Mouse (Mus musculus) fibroblast of lung, adult 2 months (primary cell): ENCODE measurements around the gene Arhgap24.
"Not testable (repeated sequence)": the region's sequence is repeated elsewhere in the genome, so short reads cannot be mapped to it uniquely, and the experiment has no call there.

Source experiments
- DNase-seq: peaks from one replicate; pipeline ENCODE4 v3.0.0-alpha.2; 2011; ENCODE audit warnings: low read depth

Gene Arhgap24

DNA sequence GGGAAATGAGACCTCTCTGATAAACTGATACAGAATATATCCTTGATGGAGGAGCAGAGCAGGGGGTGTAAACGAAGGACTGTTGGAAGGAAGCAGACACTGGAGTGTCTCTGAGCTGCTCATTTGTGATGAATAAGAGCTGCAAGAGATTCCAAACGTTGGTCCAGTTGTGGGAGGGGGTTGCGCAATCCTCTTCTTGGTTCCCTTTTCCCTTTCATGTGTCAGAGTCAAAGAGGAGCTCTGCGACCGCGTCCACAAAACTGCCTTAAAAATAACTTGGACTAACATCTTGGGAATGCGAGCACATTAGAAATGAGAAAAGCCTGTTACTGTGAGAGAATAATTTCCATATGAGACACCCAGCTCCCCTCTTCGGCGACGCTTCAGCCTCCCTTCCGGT is 312.3 kb downstream of the Arhgap24 start:
- DNase-seq: peak; percentile 66

DNA sequence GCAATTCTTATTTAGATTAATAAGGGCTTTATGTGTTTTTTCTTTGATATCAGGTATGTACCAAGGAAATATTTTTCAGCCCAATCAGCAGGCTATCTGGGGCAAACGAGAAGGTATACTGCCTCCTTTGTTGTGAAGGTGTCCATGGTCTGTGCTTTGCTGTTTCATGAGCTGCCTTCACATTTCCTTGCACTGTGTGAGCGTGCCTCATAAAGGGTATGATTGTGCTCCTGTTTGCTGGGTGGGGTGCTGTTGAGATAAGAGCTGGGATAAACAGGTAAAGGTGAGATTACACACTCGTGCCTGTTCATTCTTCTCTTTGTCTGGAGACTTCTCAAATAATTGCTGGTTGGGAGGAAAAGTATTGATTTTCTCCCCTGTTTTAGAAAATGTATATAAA is 320.3 kb downstream of the Arhgap24 start:
- no peak for DNase-seq

DNA sequence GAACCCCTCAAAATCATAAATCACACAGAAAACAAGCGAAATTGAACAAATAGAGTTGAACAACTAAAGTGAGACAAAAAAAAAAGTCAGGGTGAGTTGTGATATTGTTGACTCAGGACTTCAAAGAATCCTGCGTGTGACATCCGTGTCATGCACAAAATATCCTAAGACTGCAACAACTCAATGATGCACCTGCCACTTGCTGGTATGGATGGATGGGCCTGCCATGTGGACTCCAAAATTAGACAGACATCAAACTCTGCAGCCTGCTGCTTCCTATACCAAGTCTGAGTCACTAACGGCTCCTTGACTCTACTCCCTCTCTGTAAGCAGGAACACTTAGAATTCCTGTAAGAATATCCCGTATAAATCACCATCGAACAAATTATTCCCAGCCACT is 321.6 kb downstream of the Arhgap24 start:
- no peak for DNase-seq

DNA sequence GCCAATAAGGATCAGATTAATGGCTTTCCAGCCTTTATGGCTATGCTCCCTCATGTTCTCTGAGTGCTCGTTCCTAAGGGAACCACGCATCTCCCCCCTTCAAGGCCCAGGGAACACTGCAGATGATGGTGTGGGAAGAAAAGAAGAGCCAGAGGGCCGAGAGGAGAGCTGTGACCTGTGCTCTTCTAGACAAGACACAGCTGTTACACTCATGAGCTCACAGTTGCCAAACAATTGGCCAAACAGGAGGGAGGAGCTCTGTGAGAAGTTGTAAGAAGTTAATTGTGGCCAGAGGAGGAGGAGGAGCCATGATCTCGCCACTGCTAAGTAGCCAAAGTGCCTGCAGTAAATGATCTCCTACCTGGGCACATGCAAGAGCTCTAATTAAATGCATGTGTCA is 322.5 kb downstream of the Arhgap24 start:
- no peak for DNase-seq

DNA sequence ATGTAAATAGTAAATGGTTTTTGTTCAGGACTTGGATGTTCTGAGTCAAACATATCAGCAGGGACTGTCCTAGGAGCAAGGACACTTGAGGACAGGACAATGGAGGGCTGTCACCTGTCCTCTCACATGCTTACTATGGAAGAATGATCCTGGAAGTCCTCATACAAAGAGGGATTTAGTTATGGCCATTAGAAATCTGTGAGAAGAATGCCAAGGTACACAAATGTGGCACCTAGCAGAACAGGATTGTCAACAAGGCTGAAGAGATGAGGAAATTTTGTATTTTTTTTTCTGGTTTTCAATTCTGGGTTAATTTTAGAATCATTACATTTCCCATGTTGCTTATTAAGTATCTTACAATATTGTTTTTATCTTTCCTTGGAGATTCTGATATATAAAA is 326.3 kb downstream of the Arhgap24 start:
- no peak for DNase-seq

DNA sequence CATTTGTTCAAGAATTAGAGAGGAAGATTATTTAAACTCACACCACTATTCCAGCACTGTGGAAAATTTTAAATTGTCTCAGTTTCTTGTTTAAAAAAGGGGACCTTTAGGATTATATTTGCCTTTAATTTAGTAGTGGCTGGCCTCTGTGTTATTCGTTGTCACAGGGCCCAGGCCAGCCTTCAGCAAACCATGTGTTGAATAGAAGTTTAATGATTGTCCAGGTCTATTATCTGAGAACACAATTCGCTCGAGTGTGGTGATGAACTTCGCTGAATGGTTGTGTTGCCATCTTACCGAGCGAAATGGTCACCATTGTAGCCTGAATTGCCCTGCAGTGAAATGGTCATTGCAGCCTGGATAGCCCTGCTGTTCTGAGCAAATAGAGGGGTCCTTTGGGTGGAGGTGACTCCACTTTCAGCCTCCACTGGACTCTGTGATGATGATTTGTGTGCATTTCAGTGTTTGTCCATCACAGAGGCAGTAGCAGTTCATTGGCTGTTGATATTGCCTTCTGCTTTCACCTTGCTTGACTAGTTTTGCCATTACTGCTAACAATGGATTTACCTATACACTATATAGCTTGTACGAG is 329.3 kb downstream of the Arhgap24 start:
- no peak for DNase-seq

DNA sequence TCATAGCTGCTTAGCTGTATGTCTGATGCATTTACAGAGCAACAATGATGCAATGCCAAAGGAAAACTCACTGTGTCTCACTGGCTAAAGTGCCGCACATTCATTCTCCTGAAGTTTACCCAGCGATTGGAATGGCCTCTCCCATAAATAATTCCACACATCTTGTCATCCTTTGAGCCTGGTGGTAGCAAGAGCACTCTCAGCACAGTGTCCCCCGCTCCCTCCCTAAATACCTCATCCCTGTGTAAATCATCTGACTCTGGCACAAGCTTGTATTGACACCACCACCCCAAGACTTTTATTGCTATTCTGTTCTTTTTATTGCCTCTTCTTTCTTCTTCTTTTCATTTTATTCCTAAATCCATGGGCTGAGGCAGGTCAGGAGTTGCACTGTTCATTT is 332.1 kb downstream of the Arhgap24 start:
- DNase-seq: no peak

DNA sequence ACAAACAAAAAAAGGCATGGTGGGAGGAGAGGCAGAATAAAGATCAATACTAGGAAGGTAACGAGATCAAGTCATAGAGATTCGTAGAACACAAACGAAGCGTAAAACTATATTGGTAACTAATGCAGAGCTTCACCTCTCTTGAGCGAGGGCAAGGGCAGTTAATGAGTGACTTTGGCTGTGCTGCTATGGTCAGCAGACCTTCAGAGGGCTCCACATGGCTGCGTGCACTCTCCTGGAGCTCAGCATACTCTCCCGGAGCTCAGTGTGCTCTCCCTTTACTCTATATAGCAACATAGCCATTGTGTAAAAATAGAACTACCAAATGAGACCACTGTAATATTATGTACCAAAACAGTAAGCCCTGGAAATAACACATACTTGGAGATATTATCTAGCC is 336.4 kb downstream of the Arhgap24 start:
- DNase-seq: no peak

DNA sequence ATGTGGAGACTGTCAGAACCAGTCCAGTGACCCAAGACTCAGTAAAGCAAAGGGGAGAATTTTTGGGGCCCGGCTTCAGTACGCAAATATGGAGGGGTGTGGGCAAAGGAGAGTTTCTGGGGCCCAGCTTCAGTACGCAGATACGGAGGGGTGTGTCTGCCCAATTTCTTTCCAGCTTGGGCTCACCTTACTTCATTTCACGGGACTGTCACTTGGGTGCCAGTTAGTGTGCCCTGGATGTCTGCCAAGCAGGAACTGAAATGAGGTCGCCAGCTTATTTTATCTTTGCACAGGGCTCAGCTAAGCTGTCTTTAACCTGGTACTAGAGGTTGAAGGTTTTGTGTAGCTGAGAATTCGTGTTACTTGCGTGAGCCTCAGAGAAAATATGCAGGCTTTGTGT is 344.3 kb downstream of the Arhgap24 start:
- no peak for DNase-seq

DNA sequence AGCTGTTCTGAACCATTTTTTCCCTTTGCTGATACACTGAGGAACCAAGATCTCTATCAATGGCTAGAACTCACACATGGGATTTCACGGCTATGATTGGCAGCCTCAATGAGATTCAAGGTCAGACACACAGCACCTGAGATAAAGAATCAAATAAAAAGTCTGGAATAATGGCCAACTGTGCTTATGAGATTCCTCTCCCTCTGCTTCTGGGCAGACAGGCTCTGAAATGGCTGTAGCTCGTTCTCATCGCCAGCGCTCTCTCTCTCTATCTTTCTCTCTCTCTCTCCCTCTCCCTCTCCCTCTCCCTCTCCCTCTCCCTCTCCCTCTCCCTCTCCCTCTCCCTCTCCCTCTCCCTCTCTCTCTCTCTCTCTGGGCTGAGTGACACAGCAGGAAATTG is 357.9 kb downstream of the Arhgap24 start:
- no peak for DNase-seq

DNA sequence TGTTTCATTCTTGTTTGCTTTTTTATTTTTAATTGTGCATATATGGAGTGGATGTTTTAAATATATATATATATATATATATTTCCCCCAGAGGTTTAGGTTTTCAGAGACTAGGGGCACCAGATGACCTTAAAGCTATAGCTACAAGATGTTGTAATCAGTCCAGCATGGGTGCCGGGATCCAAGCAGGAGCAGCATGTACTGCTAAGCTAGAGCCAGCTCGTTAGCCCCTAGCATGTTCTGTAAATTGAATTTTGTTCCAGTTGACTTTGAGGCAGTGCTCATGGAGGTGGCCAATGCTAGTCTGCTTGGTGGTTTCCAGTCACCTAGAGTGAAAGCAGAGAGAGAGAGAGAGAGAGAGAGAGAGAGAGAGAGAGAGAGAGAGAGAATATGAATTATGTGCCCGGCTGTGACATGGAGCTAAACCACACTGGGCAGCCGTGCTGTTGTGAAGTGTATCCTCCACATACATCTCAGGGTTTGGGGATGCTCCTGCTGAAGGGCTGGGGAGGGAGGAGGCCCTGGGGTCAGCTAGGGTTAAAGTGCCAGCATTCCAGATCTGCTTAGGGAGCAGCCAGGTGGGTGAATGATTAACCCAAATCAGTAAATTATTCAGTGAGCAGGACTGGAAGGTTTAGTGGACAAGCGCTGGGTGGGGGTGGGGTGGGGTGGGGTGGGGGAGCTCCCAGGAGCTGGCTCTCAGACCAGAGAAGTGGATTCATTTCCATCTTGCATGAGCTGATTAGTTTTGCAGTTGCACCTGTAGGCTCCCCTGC is 362.9 kb downstream of the Arhgap24 start:
- DNase-seq: no peak

DNA sequence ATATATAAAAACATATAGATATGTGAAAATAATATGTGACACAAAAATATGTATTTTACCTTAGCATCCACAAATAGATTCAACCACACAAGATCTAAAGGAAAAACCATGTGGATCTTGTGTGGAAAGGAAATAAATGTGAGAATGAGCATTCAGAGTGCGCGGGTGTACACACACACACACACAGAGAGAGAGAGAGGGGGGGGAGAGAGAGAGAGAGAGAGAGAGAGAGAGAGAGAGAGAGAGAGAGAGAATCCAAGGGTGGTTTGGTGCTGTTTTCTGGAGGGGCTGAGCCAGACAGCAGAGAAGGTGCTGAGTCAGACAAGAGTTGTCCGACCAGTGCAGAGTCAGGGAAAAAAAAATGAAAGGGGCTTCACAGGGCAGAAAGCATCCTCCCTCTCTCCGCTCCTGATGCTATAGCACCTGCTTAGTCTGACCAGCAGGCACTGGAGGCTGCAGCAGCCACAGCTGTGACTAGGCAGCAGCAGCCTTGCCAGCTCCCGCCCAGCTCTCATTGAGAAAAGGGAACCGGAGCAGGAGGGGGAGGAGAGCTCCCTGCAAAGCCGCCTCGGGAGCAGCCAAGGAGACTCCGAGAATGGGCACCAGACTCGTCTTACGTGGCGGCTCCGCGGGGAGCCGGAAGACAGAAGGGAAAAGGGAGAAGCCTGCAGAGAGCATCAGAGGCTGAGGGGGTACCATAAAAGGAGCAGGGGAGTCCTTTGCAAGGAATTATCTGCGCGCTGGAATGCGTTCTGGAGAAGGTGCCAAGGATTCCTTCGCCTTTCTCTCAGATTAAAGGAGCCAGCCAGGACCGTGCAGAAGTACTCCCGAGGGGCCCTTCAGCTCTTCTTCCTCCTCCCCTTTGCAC is 363.8 kb downstream of the Arhgap24 start:
- peak; percentile 68 for DNase-seq

DNA sequence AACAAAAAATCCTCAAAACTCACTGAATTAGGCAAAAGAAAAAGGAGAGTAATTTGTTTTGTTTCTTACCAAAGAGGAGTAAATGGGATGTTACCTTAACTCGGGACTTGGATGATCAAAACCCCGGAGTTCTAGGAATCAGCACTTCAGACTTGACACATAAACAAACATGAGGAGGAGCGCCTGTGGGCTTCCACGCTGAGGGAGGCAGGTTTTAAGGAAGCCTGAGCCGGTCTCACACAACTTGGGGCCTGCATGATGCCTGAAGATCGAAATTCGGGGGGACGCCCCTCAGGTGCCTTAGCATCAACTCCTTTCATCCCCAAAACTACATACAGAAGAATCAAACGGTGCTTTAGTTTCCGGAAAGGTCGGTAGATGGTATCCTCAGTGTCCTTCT is 364.6 kb downstream of the Arhgap24 start:
- no peak for DNase-seq

DNA sequence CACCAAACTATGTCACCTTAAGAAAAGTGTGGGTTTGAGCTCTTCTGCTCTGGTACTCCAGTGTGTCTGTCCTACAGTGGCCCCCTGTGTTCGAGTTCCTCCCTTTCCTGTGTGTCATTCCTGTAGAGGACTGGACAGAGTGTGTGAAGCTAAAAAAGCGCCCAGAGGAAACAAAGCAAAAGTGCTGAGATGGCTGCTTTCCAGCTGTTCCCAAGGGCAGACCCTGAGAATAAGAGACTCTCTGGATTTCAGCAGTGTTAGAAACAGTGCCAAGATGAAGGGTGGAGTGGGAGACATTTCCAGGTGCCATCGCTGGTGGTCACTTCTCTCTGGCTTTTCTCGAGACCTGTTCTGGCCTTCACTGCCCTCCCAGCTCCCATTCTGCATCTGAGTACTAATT is 366.7 kb downstream of the Arhgap24 start:
- DNase-seq: no peak

DNA sequence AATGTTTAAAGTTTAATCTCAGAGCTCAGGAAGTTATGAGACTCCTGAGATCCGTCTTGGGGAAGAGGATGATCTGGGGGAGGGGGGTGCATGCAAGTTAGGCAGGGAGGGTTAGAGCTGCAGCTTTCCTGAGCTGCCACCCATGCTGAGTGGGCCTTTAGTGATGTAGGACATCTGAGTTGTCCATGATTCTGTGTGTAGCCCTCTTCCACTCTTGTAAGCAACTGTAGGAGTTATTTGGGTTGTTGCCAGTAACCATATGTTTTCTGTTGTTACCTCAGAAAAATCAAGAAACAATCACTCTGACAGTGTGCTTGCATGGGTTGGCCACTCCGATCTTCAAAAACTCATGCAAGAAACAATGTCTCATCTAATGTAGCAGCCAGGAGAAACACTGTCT is 370.6 kb downstream of the Arhgap24 start:
- no peak for DNase-seq

DNA sequence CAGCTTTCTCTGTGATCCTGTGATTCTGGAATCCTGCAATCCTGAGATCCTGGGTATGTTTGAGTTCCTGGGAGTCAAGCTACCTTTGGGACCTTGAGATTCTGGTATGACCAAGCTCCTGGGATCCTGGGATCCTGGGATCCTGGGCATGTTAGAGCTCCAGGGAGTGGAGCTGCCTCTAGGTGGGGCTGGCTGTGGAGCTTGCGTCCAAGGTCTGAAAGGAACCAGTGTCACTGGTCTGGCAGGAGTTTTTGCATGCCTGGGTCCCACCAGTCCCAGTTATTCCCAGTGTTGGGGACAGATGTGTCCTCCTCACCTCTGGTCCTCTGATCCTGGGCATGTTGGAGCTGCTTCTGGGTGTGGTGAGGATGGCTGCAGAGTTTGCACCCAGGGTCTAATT is 372.6 kb downstream of the Arhgap24 start:
- no peak for DNase-seq

DNA sequence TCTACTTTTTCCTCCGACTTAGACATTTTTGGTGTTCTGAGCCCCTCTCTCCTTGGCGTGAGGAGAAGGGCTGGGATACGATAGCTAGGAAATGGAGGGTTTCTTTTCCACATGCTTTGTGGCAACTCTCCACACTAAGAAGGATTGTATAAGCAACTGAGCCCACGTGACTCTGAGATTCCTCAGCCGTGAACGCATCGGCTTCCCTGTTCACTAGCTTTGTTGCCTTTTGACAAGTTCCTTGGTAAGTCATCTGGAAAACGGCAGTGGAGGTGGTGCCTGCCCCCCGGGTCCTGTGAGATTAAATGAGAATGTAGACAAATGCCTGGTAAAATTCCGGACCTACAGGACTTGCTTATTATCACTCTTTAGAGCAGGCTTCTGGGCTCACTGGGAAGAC is 374.6 kb downstream of the Arhgap24 start:
- DNase-seq: no peak

DNA sequence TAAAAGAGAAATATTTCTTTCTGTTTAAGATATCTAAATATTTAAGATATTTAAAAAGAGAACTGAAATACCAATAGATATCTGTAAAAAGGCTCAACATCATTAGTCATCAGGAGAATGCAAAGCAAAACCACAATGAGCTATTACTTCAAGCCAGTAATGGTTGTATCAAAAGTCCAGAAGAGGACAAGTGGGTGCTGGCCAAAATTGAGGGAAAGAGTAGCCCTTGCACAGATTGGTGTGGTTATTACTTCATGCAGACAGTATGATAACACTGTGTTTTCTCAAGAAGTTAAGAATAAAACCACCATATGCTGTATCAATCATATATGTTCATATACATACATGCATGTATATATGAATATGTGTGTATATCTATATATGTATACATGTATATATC is 376.9 kb downstream of the Arhgap24 start:
- DNase-seq: peak; percentile 21

DNA sequence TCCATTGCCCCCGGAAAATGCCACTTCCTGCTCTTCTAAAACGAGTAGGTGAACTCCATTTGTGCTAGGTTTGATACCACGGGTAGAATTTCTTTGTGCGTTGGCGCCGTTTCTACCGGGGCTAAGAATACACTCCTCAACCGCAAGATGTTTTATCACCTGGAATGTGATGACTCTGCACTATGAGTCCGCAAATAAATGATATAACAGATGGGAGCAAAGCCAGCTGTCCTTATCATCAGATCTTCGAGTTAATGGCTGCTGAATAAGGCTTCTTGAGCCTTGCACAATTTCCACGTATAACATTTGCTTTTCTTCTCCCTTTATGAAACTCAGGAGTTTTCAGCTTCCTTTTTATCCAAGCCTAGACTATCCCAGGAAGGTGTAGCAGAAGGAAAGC is 378.6 kb downstream of the Arhgap24 start:
- DNase-seq: no peak

DNA sequence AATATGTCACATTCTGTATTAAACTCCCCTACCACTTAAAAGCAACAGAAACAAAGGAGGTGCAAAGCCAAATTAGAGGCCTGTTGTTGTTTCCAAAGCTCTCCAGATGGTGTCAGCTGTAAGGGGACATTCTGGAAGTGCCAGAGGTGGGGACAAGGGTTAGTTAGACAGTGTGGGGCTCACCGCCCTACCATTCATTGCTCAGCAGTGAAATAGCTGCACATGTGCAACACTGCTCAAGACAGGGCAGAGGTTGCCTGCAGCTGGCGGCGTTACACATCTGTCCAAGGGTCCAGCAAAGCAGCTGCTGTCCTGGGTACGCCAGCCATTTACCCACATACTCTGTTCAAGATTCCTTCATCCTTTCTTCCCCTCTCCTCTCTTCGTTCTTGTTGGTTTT is 387.0 kb downstream of the Arhgap24 start:
- DNase-seq: no peak

DNA sequence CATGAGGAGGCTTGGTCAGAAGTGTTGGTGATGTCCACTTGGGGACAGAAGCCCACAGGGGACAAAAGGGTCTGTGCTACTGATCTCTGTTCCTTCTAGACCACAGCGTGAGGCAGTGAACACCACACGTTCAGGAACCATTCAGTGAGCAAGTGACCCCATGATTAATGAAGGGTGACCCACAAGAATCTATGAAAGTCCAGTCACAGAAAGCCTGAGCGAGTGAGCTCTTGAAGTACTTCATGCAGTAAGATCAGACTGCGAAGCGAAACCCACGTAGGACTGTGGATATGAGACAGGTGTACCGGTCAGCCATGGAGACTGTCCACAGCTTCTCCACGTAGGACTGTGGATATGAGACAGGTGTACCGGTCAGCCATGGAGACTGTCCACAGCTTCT is 391.8 kb downstream of the Arhgap24 start:
- DNase-seq: not testable (repeated sequence)

DNA sequence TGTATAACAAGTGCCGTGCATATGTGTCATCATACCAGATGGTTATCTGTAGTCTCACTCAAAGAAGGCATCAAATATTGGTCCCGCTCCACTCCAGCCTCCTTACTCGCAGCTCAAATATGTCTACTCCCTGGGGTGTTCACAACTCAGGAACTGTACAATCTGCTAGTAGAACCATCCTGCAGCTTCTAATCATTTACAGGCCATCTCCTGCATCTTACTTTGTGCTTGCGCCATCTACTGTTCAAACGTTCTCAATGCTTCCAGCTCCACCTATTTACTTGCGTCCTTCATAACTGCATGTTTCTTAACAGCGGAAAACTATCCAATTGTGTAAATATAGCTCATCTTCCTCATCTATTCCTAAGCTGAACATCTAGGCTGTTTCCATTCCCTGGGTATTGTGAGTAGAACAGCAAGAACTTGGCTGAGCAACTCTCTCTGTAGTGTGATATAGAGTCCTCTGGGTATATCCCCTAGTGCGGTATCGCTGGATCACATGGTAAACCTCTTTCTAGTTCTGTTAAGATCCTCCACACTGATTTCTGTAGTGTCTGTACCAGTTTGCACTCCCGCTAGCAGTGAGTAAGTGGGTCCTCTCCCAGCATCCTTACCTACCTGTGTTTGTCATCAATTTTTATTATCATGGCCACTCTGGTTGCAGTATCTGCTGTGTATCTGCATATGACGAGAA is 393.6 kb downstream of the Arhgap24 start:
- peak; percentile 33 for DNase-seq

DNA sequence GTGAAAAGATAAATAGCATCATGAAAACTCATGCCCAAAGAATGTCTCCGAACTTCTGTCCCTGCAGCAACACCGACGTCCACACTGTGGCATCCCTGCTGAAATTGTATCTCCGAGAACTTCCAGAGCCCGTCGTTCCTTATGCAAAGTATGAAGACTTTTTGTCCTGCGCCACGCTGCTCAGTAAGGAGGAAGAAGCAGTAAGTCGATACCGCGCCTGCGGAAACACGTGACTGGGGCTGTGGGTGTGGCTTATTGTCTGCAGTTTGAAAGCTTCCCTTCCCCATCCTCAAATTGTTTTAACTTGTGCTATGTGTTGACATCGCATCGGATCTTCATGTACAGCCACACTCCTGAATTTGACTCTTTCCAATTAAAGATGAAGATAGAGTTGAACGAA is 394.4 kb downstream of the Arhgap24 start:
- DNase-seq: no peak
